Mouse (Mus musculus) limb, embryonic 13.5 days (tissue): ENCODE measurements around the gene Tpsg1. TPM values are rescaled to one million over a fixed set of nuclear protein-coding genes. Genes with fewer than 3 reads are reported as not detected.

Source experiments
- ATAC-seq: fragments of 200-750 bp; cut with Nextera tagmentation; 2 replicates; pipeline ENCODE4 v1.8.0; 2017; ENCODE audit warnings: low read depth, moderate number of reproducible peaks, moderate TSS enrichment; ENCODE audit not compliant: low FRiP score
- H3K27ac ChIP-seq: fragments of 300-500 bp; sonication (generic); 2 replicates; pipeline ENCODE4 v1.5.1; 2015; ENCODE audit warnings: inconsistent platforms, mild to moderate bottlenecking, moderate library complexity
- H3K27me3 ChIP-seq: fragments of 300-500 bp; sonication (generic); 2 replicates; pipeline ENCODE4 v1.6.1; 2015; ENCODE audit warnings: mild to moderate bottlenecking, inconsistent platforms
- H3K36me3 ChIP-seq: fragments of 300-500 bp; sonication (generic); 2 replicates; pipeline ENCODE4 v1.6.1; 2015; ENCODE audit warnings: inconsistent platforms, mild to moderate bottlenecking, moderate library complexity
- H3K4me1 ChIP-seq: fragments of 300-500 bp; sonication (generic); 2 replicates; pipeline ENCODE4 v1.6.1; 2015; ENCODE audit warnings: inconsistent platforms
- H3K4me2 ChIP-seq: fragments of 300-500 bp; sonication (generic); replicated peaks from 2 replicates; pipeline ENCODE4 v1.6.1; 2015; ENCODE audit warnings: inconsistent platforms, mild to moderate bottlenecking, moderate library complexity
- H3K4me3 ChIP-seq: fragments of 300-500 bp; sonication (generic); 2 replicates; pipeline ENCODE4 v1.5.1; 2015; ENCODE audit warnings: moderate library complexity, mild to moderate bottlenecking, inconsistent platforms
- H3K9ac ChIP-seq: fragments of 300-500 bp; sonication (generic); 2 replicates; pipeline ENCODE4 v1.6.1; 2015; ENCODE audit warnings: mild to moderate bottlenecking, inconsistent platforms
- H3K9me3 ChIP-seq: fragments of 300-500 bp; sonication (generic); 2 replicates; pipeline ENCODE4 v1.6.1; 2016; ENCODE audit warnings: inconsistent platforms
- WGBS: fragments of 180-500 bp; shearing (Covaris S2); methylation state at CpG from one replicate; pipeline ENCODE4 v1.1.7; 2015; 5-methylcytosine and 5-hydroxymethylcytosine counted together
- polyA plus RNA-seq: library from polyadenylated mRNA; unstranded; fragments of >200 nt; fragmentation: Nextera tagmentation; extraction: Ambion mirVana; gene quantifications from 2 replicates; pipeline ENCODE4 v1.2.1, GENCODE M21; 2015

Gene Tpsg1
- 1.8 and 3.3 TPM in 2 replicates for polyA plus RNA-seq

DNA sequence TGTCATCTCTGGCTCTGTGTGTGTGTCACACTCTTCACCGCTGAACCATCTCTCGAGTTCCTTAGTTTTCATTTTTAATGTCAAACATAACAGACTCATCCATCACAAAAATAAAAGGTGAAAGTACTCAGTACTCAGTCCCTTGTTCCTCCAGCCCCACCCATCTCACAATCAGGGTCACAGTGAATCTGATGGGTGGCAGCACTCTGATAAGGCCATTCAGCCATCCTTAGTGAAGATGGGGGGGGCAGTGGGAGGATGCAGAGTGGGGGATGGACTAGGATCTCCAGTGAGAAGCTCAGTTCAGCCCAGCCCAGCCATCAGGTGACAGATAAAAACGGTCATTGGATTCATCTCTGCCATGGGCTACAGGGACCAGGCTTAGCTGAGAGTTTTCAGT, at the start of gene Tpsg1:
Gene Tpsg1, plus strand, starts transcription at position 301 of the 400 bp plus-strand sequence.
- no peaks in the 10 kb centered on the region for H3K27me3 ChIP-seq
- no peaks in the 10 kb centered on the region for H3K36me3 ChIP-seq
- no peak within 1 kb of the TSS for H3K27ac ChIP-seq
- ATAC-seq = no peak
- H3K9me3 ChIP-seq = no peaks in the 10 kb centered on the region
- H3K4me1 ChIP-seq = no peaks in the 10 kb centered on the region
- 87% methylated on average over 3 of the region's 3 CpGs for WGBS
- H3K4me3 ChIP-seq = no peak within 1 kb of the TSS
- no peak within 1 kb of the TSS for H3K9ac ChIP-seq
- H3K4me2 ChIP-seq = no peak within 1 kb of the TSS

GRCm38 (mm10) chr17:25320819-25321218, 48.3 kb upstream of the Tpsg1 start:
- H3K36me3 ChIP-seq = no peaks in the 10 kb centered on the region
- 90% methylated on average over 8 of the region's 8 CpGs for WGBS
- no peak overlapping the region for H3K4me3 ChIP-seq
- H3K27me3 ChIP-seq = 0 out of 2 replicates have a peak, but pooled peaks cover 16% of the 10 kb centered on the region
- no peak for ATAC-seq
- H3K27ac ChIP-seq = no peak overlapping the region
- no peaks in the 10 kb centered on the region for H3K4me1 ChIP-seq
- H3K4me2 ChIP-seq = no peak overlapping the region
- H3K9ac ChIP-seq = no peak overlapping the region
- no peaks in the 10 kb centered on the region for H3K9me3 ChIP-seq

DNA sequence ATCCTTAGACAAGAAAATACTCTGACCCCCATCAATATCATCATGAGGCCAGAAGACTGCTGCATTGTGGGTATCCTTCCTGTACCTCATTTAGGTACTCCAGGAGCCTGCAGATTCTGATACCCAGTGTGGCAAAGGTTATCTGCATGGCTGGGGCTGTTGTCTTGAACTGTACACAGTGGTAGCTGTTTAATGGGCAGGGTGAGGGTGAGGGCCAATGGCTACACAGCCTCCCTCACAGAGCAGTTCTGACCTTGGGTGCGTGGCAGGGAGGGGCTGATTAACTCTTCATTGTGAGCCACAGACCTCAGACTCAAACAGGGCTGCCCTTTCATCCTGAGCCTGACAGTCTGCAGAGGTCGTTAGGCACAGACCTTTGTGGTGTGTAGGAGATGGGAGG, 46.1 kb upstream of the Tpsg1 start:
- H3K9me3 ChIP-seq = no peaks in the 10 kb centered on the region
- no peak overlapping the region for H3K4me2 ChIP-seq
- 12% methylated on average over 2 of the region's 2 CpGs for whole genome bisulfite sequencing
- H3K27ac ChIP-seq = no peak overlapping the region
- no peak overlapping the region for H3K4me3 ChIP-seq
- H3K9ac ChIP-seq = no peak overlapping the region
- H3K36me3 ChIP-seq = no peaks in the 10 kb centered on the region
- 0 out of 2 replicates have a peak, but pooled peaks cover 13% of the 10 kb centered on the region for H3K27me3 ChIP-seq
- H3K4me1 ChIP-seq = no peaks in the 10 kb centered on the region
- no peak for ATAC-seq

- H3K4me3 ChIP-seq = no peak overlapping the region
- no peaks in the 10 kb centered on the region for H3K4me1 ChIP-seq
- peaks cover 39% of the 10 kb centered on the region for H3K27me3 ChIP-seq
- no peaks in the 10 kb centered on the region for H3K36me3 ChIP-seq
- no peak overlapping the region for H3K27ac ChIP-seq
- 68% methylated on average over 9 of the region's 9 CpGs for WGBS
- no peaks in the 10 kb centered on the region for H3K9me3 ChIP-seq
- no peak for ATAC-seq
- H3K4me2 ChIP-seq = no peak overlapping the region
- no peak overlapping the region for H3K9ac ChIP-seq
These were observed 36.8 kb upstream of the Tpsg1 start for GRCm38 (mm10) chr17:25332321-25332720.

DNA sequence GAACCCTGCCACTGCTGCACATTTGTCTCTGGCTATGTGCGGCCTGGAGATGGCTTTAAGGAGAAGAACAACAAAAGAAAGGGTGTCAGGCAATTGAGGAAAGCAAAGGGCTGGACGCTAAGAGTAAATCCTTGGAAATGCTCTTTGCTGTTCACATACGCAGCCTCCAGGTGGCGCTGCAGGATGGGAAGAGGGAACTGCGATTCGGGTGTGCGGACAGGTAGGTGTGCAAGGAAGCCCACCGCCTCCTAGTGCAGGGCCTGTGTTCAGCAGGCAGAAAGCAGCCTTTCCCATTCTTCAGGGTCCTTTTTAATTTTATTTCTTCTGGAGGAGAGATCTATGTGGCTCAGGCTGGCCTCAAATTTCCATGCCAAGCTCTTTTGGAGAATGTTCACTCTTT, 35.1 kb upstream of the Tpsg1 start:
- no peak for ATAC-seq
- WGBS = 4% methylated on average over 8 of the region's 8 CpGs
- Histone ChIP-seq H3K27me3 (peaks cover 39% of the 10 kb centered on the region), H3K36me3 (no peaks in the 10 kb centered on the region), H3K4me3 (no peak overlapping the region), H3K9ac (no peak overlapping the region), H3K4me2 (no peak overlapping the region), H3K9me3 (no peaks in the 10 kb centered on the region), H3K4me1 (no peaks in the 10 kb centered on the region), H3K27ac (no peak overlapping the region)

GRCm38 (mm10) chr17:25338218-25338617, 30.9 kb upstream of the Tpsg1 start:
- H3K4me1 ChIP-seq = no peaks in the 10 kb centered on the region
- H3K36me3 ChIP-seq = no peaks in the 10 kb centered on the region
- H3K9ac ChIP-seq = no peak overlapping the region
- ATAC-seq = no peak
- H3K27me3 ChIP-seq = peaks cover 18% of the 10 kb centered on the region
- 83% methylated on average over 4 of the region's 4 CpGs for WGBS
- no peak overlapping the region for H3K4me3 ChIP-seq
- H3K4me2 ChIP-seq = no peak overlapping the region
- H3K27ac ChIP-seq = no peak overlapping the region
- H3K9me3 ChIP-seq = no peaks in the 10 kb centered on the region

DNA sequence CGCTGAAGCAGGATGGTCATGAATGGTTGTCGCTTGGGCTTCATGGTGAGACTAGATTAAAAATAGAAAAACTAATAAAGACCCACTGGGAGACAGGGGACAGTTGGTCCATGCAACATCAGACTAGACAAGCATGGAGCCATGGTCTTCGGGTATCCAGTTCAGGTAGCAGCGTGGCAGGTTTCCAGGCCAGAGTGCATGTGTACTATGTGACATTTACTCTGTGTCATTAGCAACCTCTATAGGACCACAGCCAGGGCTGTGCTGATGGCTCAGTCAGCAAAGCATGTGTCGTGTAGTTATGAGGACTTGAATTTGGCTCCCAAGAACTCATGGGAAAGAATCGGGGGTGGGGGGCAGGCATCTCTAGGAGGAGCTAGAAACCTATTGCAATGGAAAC, 29.1 kb upstream of the Tpsg1 start:
- no peak overlapping the region for H3K4me2 ChIP-seq
- H3K4me3 ChIP-seq = no peak overlapping the region
- H3K36me3 ChIP-seq = no peaks in the 10 kb centered on the region
- no peak overlapping the region for H3K9ac ChIP-seq
- H3K27me3 ChIP-seq = peaks cover 8% of the 10 kb centered on the region; the same call in 1 of the 2 replicates
- no peaks in the 10 kb centered on the region for H3K4me1 ChIP-seq
- no peak overlapping the region for H3K27ac ChIP-seq
- no peak for ATAC-seq
- 84% methylated on average over 6 of the region's 6 CpGs for WGBS
- no peaks in the 10 kb centered on the region for H3K9me3 ChIP-seq

DNA sequence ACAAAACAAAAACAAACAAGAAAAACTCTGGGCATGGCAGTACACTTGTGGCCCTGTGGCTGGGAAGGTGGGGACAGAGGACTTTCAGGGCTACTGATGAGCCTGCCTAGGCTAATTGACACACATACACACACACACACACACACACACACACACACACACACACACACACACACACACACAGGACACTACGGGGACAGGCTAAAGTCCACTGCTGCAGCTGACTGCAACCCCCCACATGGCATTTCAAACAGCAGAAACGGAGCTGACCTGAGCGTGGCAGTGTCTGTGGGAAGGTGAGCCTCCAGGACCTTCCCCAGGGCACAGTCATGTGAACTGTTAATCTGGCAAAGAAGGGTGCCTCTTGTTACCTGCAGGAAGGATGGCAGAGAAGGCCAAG, 27.6 kb upstream of the Tpsg1 start:
- no peaks in the 10 kb centered on the region for H3K36me3 ChIP-seq

DNA sequence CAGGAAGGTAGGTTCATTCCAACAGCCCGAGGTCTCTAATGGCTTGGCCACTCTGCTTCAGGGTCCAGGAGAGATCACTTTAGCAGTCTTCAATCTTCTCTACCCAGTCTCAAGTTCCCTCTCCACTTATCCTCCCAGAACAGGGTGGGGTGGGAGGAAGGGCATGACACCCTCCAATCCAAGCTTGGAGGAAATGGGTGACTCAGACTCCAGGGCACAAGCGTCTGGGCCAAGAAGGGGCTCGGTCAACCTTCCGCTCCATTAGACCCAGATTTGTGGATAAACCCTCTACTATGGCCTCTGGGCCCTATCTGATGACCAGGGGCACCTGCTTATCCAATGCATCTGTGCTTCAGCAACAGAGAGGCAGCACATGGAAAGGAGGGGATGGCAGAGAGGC, 23.6 kb upstream of the Tpsg1 start, which contains the start of gene Tpsab1:
Gene Tpsab1, minus strand, starts transcription at position 101 of the 400 bp plus-strand sequence.
- Histone ChIP-seq H3K9me3 (no peaks in the 10 kb centered on the region), H3K27me3 (no peaks in the 10 kb centered on the region), H3K9ac (no peak within 1 kb of the TSS; the same call in 1 of the 2 replicates), H3K36me3 (no peaks in the 10 kb centered on the region), H3K4me2 (no peak within 1 kb of the TSS), H3K27ac (no peak within 1 kb of the TSS), H3K4me1 (no peaks in the 10 kb centered on the region), H3K4me3 (no peak within 1 kb of the TSS)
- ATAC-seq = no peak
- 90% methylated on average over 4 of the region's 4 CpGs for WGBS

More for the DNA sequence above, 27.6 kb upstream of the Tpsg1 start:
- no peaks in the 10 kb centered on the region for H3K9me3 ChIP-seq
- H3K27me3 ChIP-seq = 0 out of 2 replicates have a peak, but pooled peaks cover 3% of the 10 kb centered on the region
- H3K27ac ChIP-seq = no peak overlapping the region
- WGBS = 39% methylated on average over 3 of the region's 3 CpGs
- H3K9ac ChIP-seq = no peak overlapping the region
- no peak for ATAC-seq
- no peak overlapping the region for H3K4me2 ChIP-seq
- H3K4me1 ChIP-seq = no peaks in the 10 kb centered on the region
- no peak overlapping the region for H3K4me3 ChIP-seq

GRCm38 (mm10) chr17:25361291-25361690, 7.8 kb upstream of the Tpsg1 start:
- Histone ChIP-seq H3K4me1 (no peaks in the 10 kb centered on the region), H3K9me3 (no peaks in the 10 kb centered on the region), H3K4me3 (no peak overlapping the region), H3K27ac (no peak overlapping the region), H3K27me3 (no peaks in the 10 kb centered on the region), H3K9ac (no peak overlapping the region), H3K4me2 (no peak overlapping the region), H3K36me3 (no peaks in the 10 kb centered on the region)
- 61% methylated on average over 2 of the region's 2 CpGs for WGBS
- no peak for ATAC-seq

GRCm38 (mm10) chr17:25363726-25364125, 5.3 kb upstream of the Tpsg1 start:
- Histone ChIP-seq H3K4me1 (no peaks in the 10 kb centered on the region), H3K9ac (no peak overlapping the region), H3K4me3 (no peak overlapping the region), H3K27me3 (no peaks in the 10 kb centered on the region), H3K27ac (no peak overlapping the region), H3K36me3 (no peaks in the 10 kb centered on the region), H3K4me2 (no peak overlapping the region), H3K9me3 (no peaks in the 10 kb centered on the region)
- no peak for ATAC-seq
- WGBS = 12% methylated on average over 1 of the region's 1 CpGs

- Histone ChIP-seq H3K9ac (no peak within 1 kb of the TSS), H3K4me3 (no peak within 1 kb of the TSS), H3K4me2 (no peak within 1 kb of the TSS), H3K27me3 (no peaks in the 10 kb centered on the region), H3K9me3 (no peaks in the 10 kb centered on the region), H3K36me3 (no peaks in the 10 kb centered on the region), H3K4me1 (no peaks in the 10 kb centered on the region), H3K27ac (no peak within 1 kb of the TSS)
- 63% methylated on average over 2 of the region's 2 CpGs for WGBS
- ATAC-seq = no peak
These were observed 3.1 kb upstream of the Tpsg1 start, which contains the start of gene Tpsb2 for GRCm38 (mm10) chr17:25366005-25366404. Gene Tpsb2, plus strand, starts transcription at chr17:25366305.

DNA sequence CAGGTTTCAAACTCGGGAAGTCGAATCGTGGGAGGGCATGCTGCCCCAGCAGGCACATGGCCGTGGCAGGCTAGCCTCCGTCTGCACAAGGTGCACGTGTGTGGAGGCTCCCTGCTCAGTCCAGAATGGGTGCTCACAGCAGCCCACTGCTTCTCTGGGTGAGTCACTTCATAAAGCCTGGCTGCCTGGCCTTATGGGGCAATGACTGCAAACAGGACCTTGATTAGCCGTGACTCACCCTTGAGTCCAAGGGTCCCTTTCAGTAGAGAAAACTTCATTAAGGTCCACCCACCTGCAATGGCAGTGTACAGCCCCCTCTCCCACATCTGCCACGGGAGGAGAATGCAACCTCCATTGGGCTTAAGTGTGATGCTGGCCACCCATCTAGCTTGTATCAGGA, 3.4 kb downstream of the Tpsg1 start:
- no peak overlapping the region for H3K4me3 ChIP-seq
- no peaks in the 10 kb centered on the region for H3K9me3 ChIP-seq
- no peaks in the 10 kb centered on the region for H3K4me1 ChIP-seq
- H3K36me3 ChIP-seq = peaks cover 32% of the 10 kb centered on the region
- WGBS = 79% methylated on average over 8 of the region's 8 CpGs
- H3K27ac ChIP-seq = no peak overlapping the region
- H3K9ac ChIP-seq = no peak overlapping the region
- ATAC-seq = no peak
- H3K4me2 ChIP-seq = no peak overlapping the region
- H3K27me3 ChIP-seq = no peaks in the 10 kb centered on the region
